Mouse (Mus musculus) erythroblast, embryonic 14.5 days (primary cell): Measurements from ENCODE around the gene Cpne7.
A peak's percentile ranks its signal among the peaks of the same experiment; 100 is the strongest.

ENCODE experiments used
- GATA1 ChIP-seq: IDR thresholded peaks from 2 replicates; pipeline ENCODE4 v1.6.1; 2012; ENCODE audit warnings: low read length, inconsistent platforms, mixed read lengths
- TAL1 ChIP-seq: IDR thresholded peaks from 3 replicates; pipeline ENCODE4 v1.6.1; 2012; ENCODE audit warnings: low read length, inconsistent platforms, mixed read lengths

- peak; percentile 19; the same call in 1 of the 2 replicates for TF ChIP-seq GATA1
- peak; percentile 48; the same call in 2 of the 3 replicates for TF ChIP-seq TAL1
Observed at GRCm38 (mm10) chr8:123156070-123156773, 39.0 kb downstream of the Cpne7 start.
